Mouse (Mus musculus) heart, embryonic 15.5 days (tissue): ENCODE data around the gene Hs1bp3. TPM values are rescaled to one million over a fixed set of nuclear protein-coding genes. Genes with fewer than 3 reads are reported as not detected.

Source experiments
- ATAC-seq: fragments of 200-750 bp; cut with Nextera tagmentation; replicated peaks from 2 replicates; pipeline ENCODE4 v1.8.0; 2017; ENCODE audit warnings: low read depth, moderate TSS enrichment; ENCODE audit not compliant: insufficient number of reproducible peaks, insufficient read depth, low FRiP score
- H3K27ac ChIP-seq: fragments of 300-500 bp; sonication (generic); 2 replicates; pipeline ENCODE4 v1.5.1; 2015; ENCODE audit warnings: mild to moderate bottlenecking, inconsistent platforms
- H3K27me3 ChIP-seq: fragments of 300-500 bp; sonication (generic); 2 replicates; pipeline ENCODE4 v1.6.1; 2015; ENCODE audit warnings: inconsistent platforms
- H3K36me3 ChIP-seq: fragments of 300-500 bp; sonication (generic); 2 replicates; pipeline ENCODE4 v1.6.1; 2015; ENCODE audit warnings: mild to moderate bottlenecking, inconsistent platforms
- H3K4me1 ChIP-seq: fragments of 300-500 bp; sonication (generic); replicated peaks from 2 replicates; pipeline ENCODE4 v1.6.1; 2015; ENCODE audit warnings: inconsistent platforms
- H3K4me2 ChIP-seq: fragments of 300-500 bp; sonication (generic); 2 replicates; pipeline ENCODE4 v1.6.1; 2015; ENCODE audit warnings: inconsistent platforms, mild to moderate bottlenecking, moderate library complexity
- H3K4me3 ChIP-seq: fragments of 300-500 bp; sonication (generic); 2 replicates; pipeline ENCODE4 v1.5.1; 2015; ENCODE audit warnings: mild to moderate bottlenecking, inconsistent platforms
- H3K9ac ChIP-seq: fragments of 300-500 bp; sonication (generic); 2 replicates; pipeline ENCODE4 v1.6.1; 2015; ENCODE audit warnings: mild to moderate bottlenecking, inconsistent platforms
- H3K9me3 ChIP-seq: fragments of 300-500 bp; sonication (generic); replicated peaks from 2 replicates; pipeline ENCODE4 v1.6.1; 2016; ENCODE audit warnings: inconsistent platforms
- WGBS: fragments of 180-500 bp; shearing (Covaris S2); methylation state at CpG from one replicate; pipeline ENCODE4 v1.1.7; 2015; ENCODE audit warnings: mixed read lengths; 5-methylcytosine and 5-hydroxymethylcytosine counted together
- polyA plus RNA-seq: library from polyadenylated mRNA; unstranded; fragments of >200 nt; fragmentation: Nextera tagmentation; extraction: Ambion mirVana; gene quantifications from 2 replicates; pipeline ENCODE4 v1.2.1, GENCODE M21; 2015

Hs1bp3 gene
- polyA plus RNA-seq, 1 experiment from 2014 or later, result 12.1 TPM

- Histone ChIP-seq H3K9me3 (no peaks in the 10 kb centered on the region), H3K36me3 (no peaks in the 10 kb centered on the region), H3K4me2 (no peak overlapping the region), H3K27me3 (no peaks in the 10 kb centered on the region), H3K4me1 (peaks cover 3% of the 10 kb centered on the region), H3K4me3 (no peak overlapping the region), H3K9ac (no peak overlapping the region), H3K27ac (no peak overlapping the region)
- ATAC-seq, result no peak
- 62% methylated on average over 3 of the region's 3 CpGs for WGBS
Observed at GRCm38 (mm10) chr12:8366688-8367087, 53.5 kb downstream of the Hs1bp3 start.

GRCm38 (mm10) chr12:8371746-8372510 lies 58.7 kb downstream of the Hs1bp3 start:
- Histone ChIP-seq H3K36me3 (no peaks in the 10 kb centered on the region), H3K4me2 (no peak overlapping the region), H3K27ac (0 out of 2 replicates have a peak overlapping the region, but pooled peaks have one; percentile 26), H3K4me1 (peaks cover 17% of the 10 kb centered on the region), H3K9ac (no peak overlapping the region), H3K9me3 (no peaks in the 10 kb centered on the region), H3K27me3 (no peaks in the 10 kb centered on the region), H3K4me3 (no peak overlapping the region)
- 32% methylated on average over 5 of the region's 5 CpGs for WGBS
- ATAC-seq, result no peak; the same call in 1 of the 2 replicates

- peak overlapping the region; percentile 26; the same call in 1 of the 2 replicates for H3K27ac ChIP-seq
- no peaks in the 10 kb centered on the region for H3K9me3 ChIP-seq
- H3K27me3 ChIP-seq, result no peaks in the 10 kb centered on the region
- ATAC-seq, result no peak
- no peak overlapping the region for H3K4me3 ChIP-seq
- H3K36me3 ChIP-seq, result no peaks in the 10 kb centered on the region
- H3K4me2 ChIP-seq, result no peak overlapping the region
- no peak overlapping the region for H3K9ac ChIP-seq
- H3K4me1 ChIP-seq, result peaks cover 17% of the 10 kb centered on the region
- 57% methylated on average over 7 of the region's 7 CpGs for WGBS
Observed at GRCm38 (mm10) chr12:8372511-8373180, 59.4 kb downstream of the Hs1bp3 start.

- H3K4me3 ChIP-seq, result no peak overlapping the region
- no peaks in the 10 kb centered on the region for H3K27me3 ChIP-seq
- no peak overlapping the region for H3K9ac ChIP-seq
- no peak overlapping the region for H3K4me2 ChIP-seq
- H3K36me3 ChIP-seq, result no peaks in the 10 kb centered on the region
- no peaks in the 10 kb centered on the region for H3K9me3 ChIP-seq
- no peak for ATAC-seq
- no peak overlapping the region for H3K27ac ChIP-seq
- peaks cover 21% of the 10 kb centered on the region for H3K4me1 ChIP-seq
- 82% methylated on average over 5 of the region's 5 CpGs for WGBS
Observed at GRCm38 (mm10) chr12:8373741-8374140, 60.5 kb downstream of the Hs1bp3 start.

- no peak for ATAC-seq
- H3K27me3 ChIP-seq, result no peaks in the 10 kb centered on the region
- no peak overlapping the region for H3K9ac ChIP-seq
- WGBS, result 87% methylated on average over 1 of the region's 1 CpGs
- no peaks in the 10 kb centered on the region for H3K9me3 ChIP-seq
- H3K4me2 ChIP-seq, result no peak overlapping the region
- no peaks in the 10 kb centered on the region for H3K36me3 ChIP-seq
- H3K27ac ChIP-seq, result no peak overlapping the region
- H3K4me1 ChIP-seq, result peaks cover 33% of the 10 kb centered on the region
- H3K4me3 ChIP-seq, result no peak overlapping the region
Observed at GRCm38 (mm10) chr12:8377169-8377568, 63.9 kb downstream of the Hs1bp3 start.

GRCm38 (mm10) chr12:8377955-8378620 lies 64.9 kb downstream of the Hs1bp3 start:
- no peaks in the 10 kb centered on the region for H3K36me3 ChIP-seq
- no peak for ATAC-seq
- no peak overlapping the region for H3K4me3 ChIP-seq
- WGBS, result 70% methylated on average over 9 of the region's 9 CpGs
- H3K27me3 ChIP-seq, result no peaks in the 10 kb centered on the region
- H3K9me3 ChIP-seq, result no peaks in the 10 kb centered on the region
- H3K4me1 ChIP-seq, result peaks cover 23% of the 10 kb centered on the region
- H3K4me2 ChIP-seq, result no peak overlapping the region
- H3K9ac ChIP-seq, result no peak overlapping the region
- no peak overlapping the region for H3K27ac ChIP-seq

- Histone ChIP-seq H3K9me3 (no peaks in the 10 kb centered on the region), H3K4me3 (no peak overlapping the region)
Observed at GRCm38 (mm10) chr12:8379795-8380521, 66.7 kb downstream of the Hs1bp3 start.

GRCm38 (mm10) chr12:8380944-8381343 lies 67.7 kb downstream of the Hs1bp3 start:
- no peak overlapping the region for H3K9ac ChIP-seq
- H3K36me3 ChIP-seq, result no peaks in the 10 kb centered on the region
- no peaks in the 10 kb centered on the region for H3K27me3 ChIP-seq
- no peak overlapping the region for H3K27ac ChIP-seq
- H3K9me3 ChIP-seq, result no peaks in the 10 kb centered on the region
- no peak overlapping the region for H3K4me3 ChIP-seq
- H3K4me1 ChIP-seq, result peaks cover 26% of the 10 kb centered on the region
- no peak overlapping the region for H3K4me2 ChIP-seq
- no peak for ATAC-seq
- 56% methylated on average over 9 of the region's 9 CpGs for WGBS

More at GRCm38 (mm10) chr12:8379795-8380521, 66.7 kb downstream of the Hs1bp3 start:
- ATAC-seq, result peak; percentile 78
- Histone ChIP-seq H3K36me3 (no peaks in the 10 kb centered on the region), H3K4me1 (peaks cover 23% of the 10 kb centered on the region), H3K27me3 (no peaks in the 10 kb centered on the region), H3K27ac (peak overlapping the region; percentile 62), H3K9ac (no peak overlapping the region), H3K4me2 (no peak overlapping the region)
- WGBS, result 32% methylated on average over 8 of the region's 8 CpGs

GRCm38 (mm10) chr12:8381940-8382339 lies 68.7 kb downstream of the Hs1bp3 start:
- H3K27ac ChIP-seq, result no peak overlapping the region
- H3K9ac ChIP-seq, result no peak overlapping the region
- WGBS, result 76% methylated on average over 2 of the region's 2 CpGs
- ATAC-seq, result no peak
- H3K27me3 ChIP-seq, result no peaks in the 10 kb centered on the region
- no peak overlapping the region for H3K4me3 ChIP-seq
- no peak overlapping the region for H3K4me2 ChIP-seq
- no peaks in the 10 kb centered on the region for H3K36me3 ChIP-seq
- peaks cover 36% of the 10 kb centered on the region for H3K4me1 ChIP-seq
- no peaks in the 10 kb centered on the region for H3K9me3 ChIP-seq

GRCm38 (mm10) chr12:8383822-8384221 lies 70.6 kb downstream of the Hs1bp3 start:
- Histone ChIP-seq H3K9ac (no peak overlapping the region), H3K4me2 (no peak overlapping the region), H3K36me3 (no peaks in the 10 kb centered on the region), H3K4me3 (no peak overlapping the region), H3K9me3 (no peaks in the 10 kb centered on the region), H3K27ac (no peak overlapping the region), H3K4me1 (peaks cover 35% of the 10 kb centered on the region), H3K27me3 (no peaks in the 10 kb centered on the region)
- 57% methylated on average over 6 of the region's 6 CpGs for WGBS
- ATAC-seq, result no peak

GRCm38 (mm10) chr12:8386451-8387011 lies 73.3 kb downstream of the Hs1bp3 start:
- Histone ChIP-seq H3K36me3 (no peaks in the 10 kb centered on the region), H3K27me3 (no peaks in the 10 kb centered on the region), H3K4me2 (no peak overlapping the region), H3K9me3 (no peaks in the 10 kb centered on the region), H3K9ac (no peak overlapping the region), H3K27ac (peak overlapping the region; percentile 82), H3K4me1 (peaks cover 16% of the 10 kb centered on the region), H3K4me3 (no peak overlapping the region)
- WGBS, result 24% methylated on average over 6 of the region's 6 CpGs
- ATAC-seq, result peak; percentile 84
